Mouse (Mus musculus): ENCODE data around the gene Cyp24a1.
A peak's percentile ranks its signal among the peaks of the same experiment; 100 is the strongest.
"Not testable (repeated sequence)": the region's sequence is repeated elsewhere in the genome, so short reads cannot be mapped to it uniquely, and the experiment has no call there.

Cyp24a1 gene

GRCm38 (mm10) chr2:170494784-170495710 lies 1.9 kb downstream of the Cyp24a1 start:
- no peak for DNase-seq (ENCODE audit: low spot score in 2 of 2)

- peak in 1 of 2 experiments; percentile 27 for DNase-seq (ENCODE audit: low spot score in 2 of 2)
These were observed 8.9 kb downstream of the Cyp24a1 start for GRCm38 (mm10) chr2:170487890-170488502.

- no peak for DNase-seq (ENCODE audit: low spot score in 2 of 2)
These were observed 9.7 kb downstream of the Cyp24a1 start for GRCm38 (mm10) chr2:170487202-170487601.

- no peak for DNase-seq (ENCODE audit: low spot score in 2 of 2)
These were observed 13.0 kb downstream of the Cyp24a1 start for GRCm38 (mm10) chr2:170483914-170484313.

- no peak for DNase-seq (ENCODE audit: low spot score in 2 of 2)
These were observed 14.9 kb downstream of the Cyp24a1 start for GRCm38 (mm10) chr2:170482019-170482540.

- DNase-seq (ENCODE audit: low spot score in 2 of 2) = no peak
These were observed 20.3 kb downstream of the Cyp24a1 start for GRCm38 (mm10) chr2:170476643-170477042.

GRCm38 (mm10) chr2:170476215-170476614 lies 20.7 kb downstream of the Cyp24a1 start:
- DNase-seq (ENCODE audit: low spot score in 2 of 2) = peak in 1 of 2 experiments; percentile 35

- DNase-seq (ENCODE audit: low spot score in 2 of 2) = no peak
These were observed 21.8 kb downstream of the Cyp24a1 start for GRCm38 (mm10) chr2:170475164-170475563.

GRCm38 (mm10) chr2:170474125-170474524 lies 22.8 kb downstream of the Cyp24a1 start:
- DNase-seq (ENCODE audit: low spot score in 2 of 2) = no peak

GRCm38 (mm10) chr2:170470591-170470990 lies 26.4 kb downstream of the Cyp24a1 start:
- DNase-seq (ENCODE audit: low spot score in 2 of 2) = no peak

GRCm38 (mm10) chr2:170469616-170470308 lies 27.2 kb downstream of the Cyp24a1 start:
- DNase-seq (ENCODE audit: low spot score in 2 of 2) = no peak

- DNase-seq (ENCODE audit: low spot score in 2 of 2) = peak in 1 of 2 experiments; percentile 27
These were observed 28.9 kb downstream of the Cyp24a1 start for GRCm38 (mm10) chr2:170468009-170468408.

GRCm38 (mm10) chr2:170464817-170465216 lies 32.1 kb downstream of the Cyp24a1 start:
- no peak for DNase-seq (ENCODE audit: low spot score in 2 of 2)

GRCm38 (mm10) chr2:170461652-170462051 lies 35.3 kb downstream of the Cyp24a1 start:
- DNase-seq (ENCODE audit: low spot score in 2 of 2) = no peak

GRCm38 (mm10) chr2:170459805-170460204 lies 37.1 kb downstream of the Cyp24a1 start:
- no peak for DNase-seq (ENCODE audit: low spot score in 2 of 2)

GRCm38 (mm10) chr2:170459183-170459582 lies 37.8 kb downstream of the Cyp24a1 start:
- no peak for DNase-seq (ENCODE audit: low spot score in 2 of 2)

- not testable (repeated sequence) for DNase-seq (ENCODE audit: low spot score in 2 of 2)
These were observed 43.1 kb downstream of the Cyp24a1 start for GRCm38 (mm10) chr2:170453809-170454208.

GRCm38 (mm10) chr2:170450933-170451332 lies 46.0 kb downstream of the Cyp24a1 start:
- DNase-seq (ENCODE audit: low spot score in 2 of 2) = peak; percentile 35 to 61

- DNase-seq (ENCODE audit: low spot score in 2 of 2) = no peak
These were observed 49.3 kb downstream of the Cyp24a1 start for GRCm38 (mm10) chr2:170447651-170448050.

- no peak for DNase-seq (ENCODE audit: low spot score in 2 of 2)
These were observed 50.0 kb downstream of the Cyp24a1 start for GRCm38 (mm10) chr2:170446843-170447383.

GRCm38 (mm10) chr2:170445861-170446260 lies 51.1 kb downstream of the Cyp24a1 start:
- DNase-seq (ENCODE audit: low spot score in 2 of 2) = no peak

GRCm38 (mm10) chr2:170442535-170442934 lies 54.4 kb downstream of the Cyp24a1 start:
- DNase-seq (ENCODE audit: low spot score in 2 of 2) = peak in 1 of 2 experiments; percentile 12

All from thymus, postnatal 10 days (tissue).